Mouse (Mus musculus) kidney, adult 9 months (tissue): ENCODE data around the gene Urod.

ENCODE experiments used
- DNase-seq: peaks from one replicate; pipeline ENCODE4 v3.0.0; 2022

The Urod gene

GRCm38 (mm10) chr4:116993672-116994621 lies at the start of gene Urod:
Gene Urod (minus strand): TSS chr4:116994413.
- DNase-seq = peak; percentile 98

GRCm38 (mm10) chr4:117041283-117041721 lies 47.1 kb upstream of the Urod start:
- peak; percentile 79 for DNase-seq

- no peak for DNase-seq
These were observed 46.6 kb upstream of the Urod start for GRCm38 (mm10) chr4:117040791-117041190.

- peak; percentile 48 for DNase-seq
These were observed 45.9 kb upstream of the Urod start for GRCm38 (mm10) chr4:117039925-117040687.

GRCm38 (mm10) chr4:117031105-117031504 lies 36.9 kb upstream of the Urod start:
- no peak for DNase-seq

GRCm38 (mm10) chr4:117023469-117023868 lies 29.3 kb upstream of the Urod start:
- DNase-seq = no peak

GRCm38 (mm10) chr4:117019206-117020134 lies 25.3 kb upstream of the Urod start, which contains the start of gene Eif2b3:
Gene Eif2b3 (plus strand): TSS chr4:117019402.
- peak; percentile 88 for DNase-seq

- no peak for DNase-seq
These were observed 24.1 kb upstream of the Urod start for GRCm38 (mm10) chr4:117018327-117018726.

- no peak for DNase-seq
These were observed 23.5 kb upstream of the Urod start for GRCm38 (mm10) chr4:117017738-117018137.

- no peak for DNase-seq
These were observed 20.7 kb upstream of the Urod start for GRCm38 (mm10) chr4:117014901-117015415.

GRCm38 (mm10) chr4:117013596-117013995 lies 19.4 kb upstream of the Urod start:
- no peak for DNase-seq

GRCm38 (mm10) chr4:117010231-117010630 lies 16.0 kb upstream of the Urod start:
- no peak for DNase-seq

- no peak for DNase-seq
These were observed 12.8 kb upstream of the Urod start for GRCm38 (mm10) chr4:117007058-117007457.

GRCm38 (mm10) chr4:117005611-117006400 lies 11.6 kb upstream of the Urod start:
- no peak for DNase-seq

- no peak for DNase-seq
These were observed 10.4 kb upstream of the Urod start for GRCm38 (mm10) chr4:117004649-117005048.

- peak; percentile 93 for DNase-seq
These were observed 8.6 kb upstream of the Urod start for GRCm38 (mm10) chr4:117002543-117003521.

GRCm38 (mm10) chr4:117001957-117002356 lies 7.7 kb upstream of the Urod start:
- no peak for DNase-seq

- DNase-seq = no peak
These were observed 5.4 kb upstream of the Urod start for GRCm38 (mm10) chr4:116999513-117000154.

GRCm38 (mm10) chr4:116995798-116996135 lies 1.6 kb upstream of the Urod start:
- DNase-seq = peak; percentile 88
